ENCODE assay signal across 10 mouse cellular contexts in the genomic region with DNA sequence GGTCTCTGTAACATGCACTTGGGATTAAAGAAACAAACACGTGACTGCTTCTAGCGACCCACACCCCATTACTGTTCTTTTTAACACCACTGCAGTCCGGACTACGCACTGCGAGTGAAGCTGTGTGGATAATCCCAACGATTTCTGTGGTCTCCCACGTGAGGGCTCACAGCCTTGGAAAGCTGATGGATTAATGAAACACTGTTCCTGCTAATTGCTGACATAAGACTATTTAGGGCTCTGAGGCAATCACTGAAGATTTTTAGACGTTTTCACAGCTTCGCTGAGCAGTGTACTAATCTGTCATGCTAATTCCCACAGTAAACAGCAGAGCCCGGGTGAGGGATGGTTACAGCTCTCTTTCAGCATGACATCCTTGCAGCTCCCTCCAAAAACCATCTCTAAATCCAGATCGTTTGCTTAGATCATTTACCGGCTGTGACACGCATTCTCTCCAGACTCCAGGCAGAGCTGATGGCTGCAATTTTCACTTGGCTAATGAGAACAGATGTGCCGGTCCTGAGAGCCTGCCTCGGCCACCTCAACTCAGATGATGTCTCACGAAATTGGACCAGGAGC.
A peak's percentile ranks its signal among the peaks of the same experiment; 100 is the strongest.
DNase-seq lines count a peak whose midpoint lies in the region; ATAC-seq and TF ChIP-seq lines count a peak whose summit lies in the region.
"Had no signal": no experiment of that assay in that cellular context is flagged by ENCODE, and none has a peak within 500 bp of the region (broad histone marks: within the 10 kb centered on the region; RNA-seq: fewer than 3 reads in every experiment).

No protein-coding gene starts in this region.

- no peak overlapping the region for H3K9ac ChIP-seq in kidney, postnatal 0 days (ENCODE audit: low read depth, low read length)
- H3K9ac ChIP-seq in embryonic facial prominence, embryonic 14.5 days (ENCODE audit: low read depth, low read length), result no peak overlapping the region
- H3K9ac ChIP-seq in intestine, embryonic 15.5 days, result no peak overlapping the region

- 0 out of 2 replicates have a peak, but pooled peaks cover 6% of the 10 kb centered on the region for H3K4me1 ChIP-seq in kidney, postnatal 0 days (replicated peaks; ENCODE audit: insufficient read depth, low read length)
- H3K4me1 ChIP-seq in embryonic facial prominence, embryonic 14.5 days (ENCODE audit: control insufficient read depth, insufficient read depth, low read length), result 0 out of 2 replicates have a peak, but pooled peaks cover 5% of the 10 kb centered on the region
- H3K4me1 ChIP-seq in intestine, embryonic 15.5 days (replicated peaks), result peaks cover 5% of the 10 kb centered on the region; the same call in 1 of the 2 replicates
- peaks cover 5% of the 10 kb centered on the region; the same call in 1 of the 2 replicates for H3K4me1 ChIP-seq in olfactory bulb, adult 2 months (ENCODE audit: control insufficient read depth, insufficient read depth, low read length)

- no peaks in the 10 kb centered on the region for H3K36me3 ChIP-seq in kidney, postnatal 0 days (ENCODE audit: insufficient read depth, low read length)
- H3K36me3 ChIP-seq in embryonic facial prominence, embryonic 14.5 days (ENCODE audit: control insufficient read depth, insufficient read depth, low read length), result no peaks in the 10 kb centered on the region
- H3K36me3 ChIP-seq in intestine, embryonic 15.5 days, result no peaks in the 10 kb centered on the region

- DNase-seq in kidney, postnatal 0 days (ENCODE audit: low spot score), result peak; percentile 48
- no peak for DNase-seq in kidney, postnatal 25 days
- DNase-seq in embryonic facial prominence, embryonic 14.5 days (ENCODE audit: low spot score), result peak; percentile 38
- DNase-seq in cerebellum, adult 9-10 months, result no peak
- DNase-seq in heart, postnatal 10 days, result no peak
- DNase-seq: spleen, adult 18-20 months had no signal

- 16% methylated on average over 16 of the region's 16 CpGs for WGBS in kidney, postnatal 0 days
- WGBS in embryonic facial prominence, embryonic 14.5 days, result 17% methylated on average over 16 of the region's 16 CpGs
- 20% methylated on average over 16 of the region's 16 CpGs for WGBS in intestine, embryonic 15.5 days
- 8% methylated on average over 16 of the region's 16 CpGs for WGBS in olfactory bulb, adult 2 months

- no peaks in the 10 kb centered on the region for H3K9me3 ChIP-seq in kidney, postnatal 0 days (replicated peaks; ENCODE audit: low read length)
- H3K9me3 ChIP-seq in embryonic facial prominence, embryonic 14.5 days (ENCODE audit: control insufficient read depth, low read length), result no peaks in the 10 kb centered on the region
- H3K9me3 ChIP-seq in intestine, embryonic 15.5 days, result no peaks in the 10 kb centered on the region

- H3K4me3 ChIP-seq in kidney, postnatal 0 days (replicated peaks; ENCODE audit: low read depth, low read length), result 0 out of 2 replicates have a peak overlapping the region, but pooled peaks have one; percentile 9
- no peak overlapping the region for H3K4me3 ChIP-seq in embryonic facial prominence, embryonic 14.5 days (ENCODE audit: low read depth, low read length)
- no peak overlapping the region for H3K4me3 ChIP-seq in intestine, embryonic 15.5 days (replicated peaks)
- H3K4me3 ChIP-seq in olfactory bulb, adult 2 months (ENCODE audit: insufficient read depth, low read depth, low read length), result no peak overlapping the region

- peak; percentile 54 for ATAC-seq in kidney, postnatal 0 days (replicated peaks; ENCODE audit: low FRiP score, low read depth)
- peak; percentile 72; the same call in 1 of the 2 replicates for ATAC-seq in embryonic facial prominence, embryonic 14.5 days (ENCODE audit: low read depth)
- peak; percentile 47; the same call in 1 of the 2 replicates for ATAC-seq in intestine, embryonic 15.5 days
- no peak for ATAC-seq in activated CD4-positive, CD25-positive, alpha-beta regulatory T cell, adult 4 months

- no peaks in the 10 kb centered on the region for H3K27me3 ChIP-seq in kidney, postnatal 0 days (ENCODE audit: insufficient read depth, low read length)
- H3K27me3 ChIP-seq in embryonic facial prominence, embryonic 14.5 days (replicated peaks; ENCODE audit: control insufficient read depth, insufficient read depth, low read length), result no peaks in the 10 kb centered on the region
- H3K27me3 ChIP-seq in intestine, embryonic 15.5 days (replicated peaks), result no peaks in the 10 kb centered on the region

- H3K4me2 ChIP-seq in kidney, postnatal 0 days (ENCODE audit: low read length), result peak overlapping the region; percentile 45
- H3K4me2 ChIP-seq in embryonic facial prominence, embryonic 14.5 days (ENCODE audit: low read depth, low read length), result peak overlapping the region; percentile 13; the same call in 1 of the 2 replicates
- peak overlapping the region; percentile 34; the same call in 1 of the 2 replicates for H3K4me2 ChIP-seq in intestine, embryonic 15.5 days (replicated peaks)
- H3K4me2 ChIP-seq: liver, embryonic 11.5 days had no signal

- TF ChIP-seq CTCF in kidney, postnatal 0 days (IDR thresholded peaks at IDR 0.05; ENCODE audit: low read depth), result no peak
- TF ChIP-seq CTCF in olfactory bulb, adult 2 months (IDR thresholded peaks at IDR 0.05; ENCODE audit: insufficient read depth, low read depth, low read length), result no peak

- intact Hi-C loops in heart, postnatal 10 days (cut with DNase I), result no loop called here

- H3K27ac ChIP-seq in kidney, postnatal 0 days, result no peak overlapping the region
- H3K27ac ChIP-seq in embryonic facial prominence, embryonic 14.5 days (replicated peaks; ENCODE audit: low read depth, low read length), result no peak overlapping the region
- H3K27ac ChIP-seq in intestine, embryonic 15.5 days, result no peak overlapping the region
- peak overlapping the region; percentile 45; the same call in 1 of the 2 replicates for H3K27ac ChIP-seq in olfactory bulb, adult 2 months (ENCODE audit: insufficient read depth, low read depth, low read length)

- no peak for TF ChIP-seq POLR2A in olfactory bulb, adult 2 months (IDR thresholded peaks at IDR 0.05; ENCODE audit: insufficient read depth, low read depth, low read length)

Comparison
In these comparisons a context has a peak if more than half of its experiments do, and no peak if none do; other contexts are left out.
1. DNase-seq: peak in kidney, postnatal 0 days (single experiment) and embryonic facial prominence, embryonic 14.5 days (single experiment); none in kidney, postnatal 25 days (0 of 2), cerebellum, adult 9-10 months (single experiment) and heart, postnatal 10 days (0 of 2).
2. Peak in every context shown above with its lines, with median percentiles within 50 percentile points of each other: H3K4me2 ChIP-seq.